Mouse (Mus musculus): ENCODE measurements around the gene Apom. TPM values are rescaled to one million over a fixed set of nuclear protein-coding genes. Genes with fewer than 3 reads are reported as not detected.
"Not testable (repeated sequence)": the region's sequence is repeated elsewhere in the genome, so short reads cannot be mapped to it uniquely, and the experiment has no call there.

The Apom gene
- total RNA-seq, 1 experiment, result 10.0 TPM

DNA sequence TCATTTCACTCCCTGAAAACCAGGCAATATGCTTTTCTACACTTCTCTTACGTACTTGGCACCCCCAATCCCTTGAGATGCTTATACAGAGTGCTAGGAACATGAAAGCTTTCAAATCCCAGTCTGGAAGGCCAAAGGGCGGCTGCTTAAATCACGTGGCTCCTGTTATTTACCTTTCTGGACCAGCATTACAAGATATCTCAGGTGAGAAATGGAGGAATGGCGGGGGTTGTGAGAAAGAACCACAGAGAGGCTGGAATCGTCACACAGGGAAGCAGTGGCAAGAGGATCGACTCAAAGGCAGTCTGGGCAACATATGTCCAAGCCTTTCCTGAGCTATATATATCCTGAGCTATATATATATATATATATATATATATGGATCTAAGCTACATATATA lies 6.3 kb downstream of the Apom start:
- Histone ChIP-seq H3K36me3 (ENCODE audit: control insufficient read depth, insufficient read depth, low read length, poor library complexity, severe bottlenecking) (peaks cover 10% of the 10 kb centered on the region; the same call in 1 of the 2 replicates), H3K9ac (ENCODE audit: insufficient read depth, low read depth, low read length, poor library complexity, severe bottlenecking) (no peak overlapping the region), H3K9me3 (ENCODE audit: control insufficient read depth, insufficient read depth, low read depth, low read length) (no peaks in the 10 kb centered on the region), H3K4me3 (ENCODE audit: insufficient read depth in 1 of 2, low read depth in 1 of 2, low read length in 2 of 2, poor library complexity in 1 of 2, severe bottlenecking in 1 of 2) (peak overlapping the region in 1 of 2 experiments; percentile 76; a peak in 1 of 4 replicates), H3K27ac (ENCODE audit: insufficient read depth, low read depth, low read length, poor library complexity, severe bottlenecking) (no peak overlapping the region), H3K4me1 (ENCODE audit: control insufficient read depth in 2 of 2, insufficient read depth in 2 of 2, low read length in 2 of 2, poor library complexity in 1 of 2) (peaks cover 0 to 4% of the 10 kb centered on the region in 2 experiments; a peak in 1 of 4 replicates)
- in situ Hi-C loops (cut with MboI; ENCODE audit: low sequenced_read_pairs in 2 of 2, unreplicated experiment in 2 of 2), result no loop called here
- DNase-seq (ENCODE audit: low read depth, low spot score), result no peak
- no peak for TF ChIP-seq ZC3H11A (IDR thresholded peaks at IDR 0.05; ENCODE audit: borderline replicate concordance, low read depth, low read length)
- no peak for TF ChIP-seq MAFK (IDR thresholded peaks at IDR 0.05; ENCODE audit: insufficient read depth, low read depth, low read length)
- no peak for TF ChIP-seq CHD2 (IDR thresholded peaks at IDR 0.05; ENCODE audit: low read depth, low read length)
- no peak for TF ChIP-seq HCFC1 (IDR thresholded peaks at IDR 0.05; ENCODE audit: borderline replicate concordance, insufficient read depth, low read length)
- no peak for TF ChIP-seq ZNF384 (IDR thresholded peaks at IDR 0.05; ENCODE audit: low read depth, low read length)

DNA sequence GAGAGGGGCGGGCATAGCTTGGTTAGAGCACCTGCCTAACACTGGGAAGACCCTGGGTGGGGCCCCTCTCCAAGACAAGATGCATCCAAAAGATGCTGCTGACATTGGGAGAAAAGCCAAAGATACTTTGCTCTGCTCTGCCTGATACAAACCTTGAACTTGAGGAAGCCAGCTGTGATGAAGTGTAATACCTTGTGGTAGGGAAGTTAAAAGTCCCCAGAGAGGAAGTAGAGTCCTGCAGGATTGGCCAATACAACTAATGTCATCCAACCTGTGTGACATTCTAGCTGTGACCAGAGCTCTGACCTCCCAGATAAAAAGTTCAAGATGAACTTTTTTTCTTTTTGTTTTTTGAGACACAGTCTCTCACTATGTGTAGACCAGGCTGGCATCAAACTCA lies 6.8 kb downstream of the Apom start:
- Histone ChIP-seq H3K27ac (ENCODE audit: insufficient read depth, low read depth, low read length, poor library complexity, severe bottlenecking) (no peak overlapping the region), H3K4me1 (ENCODE audit: control insufficient read depth in 2 of 2, insufficient read depth in 2 of 2, low read length in 2 of 2, poor library complexity in 1 of 2) (peaks cover 0 to 4% of the 10 kb centered on the region in 2 experiments; a peak in 1 of 4 replicates), H3K9ac (ENCODE audit: insufficient read depth, low read depth, low read length, poor library complexity, severe bottlenecking) (no peak overlapping the region), H3K36me3 (ENCODE audit: control insufficient read depth, insufficient read depth, low read length, poor library complexity, severe bottlenecking) (peaks cover 10% of the 10 kb centered on the region; the same call in 1 of the 2 replicates), H3K9me3 (ENCODE audit: control insufficient read depth, insufficient read depth, low read depth, low read length) (no peaks in the 10 kb centered on the region), H3K4me3 (ENCODE audit: insufficient read depth in 1 of 2, low read depth in 1 of 2, low read length in 2 of 2, poor library complexity in 1 of 2, severe bottlenecking in 1 of 2) (no peak overlapping the region)
- in situ Hi-C loops (cut with MboI; ENCODE audit: low sequenced_read_pairs in 2 of 2, unreplicated experiment in 2 of 2), result no loop called here
- DNase-seq (ENCODE audit: low read depth, low spot score), result no peak
- TF ChIP-seq ZNF384 (IDR thresholded peaks at IDR 0.05; ENCODE audit: low read depth, low read length), result no peak
- no peak for TF ChIP-seq HCFC1 (IDR thresholded peaks at IDR 0.05; ENCODE audit: borderline replicate concordance, insufficient read depth, low read length)

DNA sequence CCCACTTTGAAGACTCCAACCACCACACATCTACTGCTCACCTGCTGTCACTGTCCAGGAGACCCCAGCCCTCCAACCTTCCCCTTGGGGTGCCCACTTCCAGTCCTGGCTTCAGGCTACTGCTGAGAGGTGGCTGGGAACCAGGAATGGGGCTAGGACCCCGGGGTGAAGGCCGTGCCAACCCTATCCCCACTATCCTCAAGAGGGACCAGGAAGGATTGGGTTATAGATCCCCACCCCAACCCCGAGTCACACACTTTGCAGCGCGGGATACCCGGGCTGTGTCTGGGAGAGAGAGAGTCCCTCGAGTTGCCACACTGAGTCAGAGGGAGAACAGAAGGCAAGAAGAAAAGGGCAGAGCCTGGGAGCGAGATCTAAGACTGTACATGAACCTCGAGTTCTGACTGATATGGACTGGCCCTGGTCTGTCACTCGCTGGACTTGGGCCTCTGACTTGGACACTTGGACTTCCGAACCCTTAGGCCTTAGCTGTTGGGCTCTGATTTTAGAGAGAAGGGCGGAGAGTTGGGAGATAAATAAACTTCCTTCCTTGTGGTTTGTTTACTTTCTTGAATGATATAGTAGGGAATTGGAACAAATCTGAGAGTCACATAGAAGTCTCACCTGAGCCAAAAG lies 7.5 kb downstream of the Apom start:
- not testable (repeated sequence) for H3K9ac ChIP-seq (ENCODE audit: insufficient read depth, low read depth, low read length, poor library complexity, severe bottlenecking); H3K9me3 ChIP-seq (ENCODE audit: control insufficient read depth, insufficient read depth, low read depth, low read length); H3K4me1 ChIP-seq (ENCODE audit: control insufficient read depth in 2 of 2, insufficient read depth in 2 of 2, low read length in 2 of 2, poor library complexity in 1 of 2); H3K27ac ChIP-seq (ENCODE audit: insufficient read depth, low read depth, low read length, poor library complexity, severe bottlenecking); DNase-seq (ENCODE audit: low read depth, low spot score); H3K4me3 ChIP-seq (ENCODE audit: insufficient read depth in 1 of 2, low read depth in 1 of 2, low read length in 2 of 2, poor library complexity in 1 of 2, severe bottlenecking in 1 of 2)
- in situ Hi-C loops (cut with MboI; ENCODE audit: low sequenced_read_pairs in 2 of 2, unreplicated experiment in 2 of 2), result loop anchor here in 1 of 2 experiments (25.0 kb wide), 1 partner anchor 112 kb away; the partner anchor contains the start of genes Vars and Vwa7
- peaks cover 13% of the 10 kb centered on the region; the same call in 1 of the 2 replicates for H3K36me3 ChIP-seq (ENCODE audit: control insufficient read depth, insufficient read depth, low read length, poor library complexity, severe bottlenecking)

DNA sequence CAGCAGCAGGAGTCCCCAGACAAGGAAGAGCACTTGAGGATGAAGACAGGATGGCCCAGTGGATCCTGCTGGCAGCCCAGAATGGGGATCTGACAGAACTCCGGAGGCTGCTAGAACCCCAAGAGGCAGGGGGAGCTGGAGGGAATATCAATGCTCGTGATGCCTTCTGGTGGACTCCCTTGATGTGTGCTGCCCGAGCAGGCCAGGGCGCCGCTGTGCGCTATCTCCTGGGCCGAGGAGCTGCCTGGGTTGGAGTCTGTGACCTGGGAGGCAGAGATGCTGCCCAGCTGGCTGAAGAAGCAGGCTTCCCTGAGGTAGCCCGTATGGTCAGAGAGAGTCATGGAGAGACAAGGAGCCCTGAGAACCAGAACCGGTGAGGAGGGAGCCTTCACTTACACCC lies 8.6 kb downstream of the Apom start:
- in situ Hi-C loops (cut with MboI; ENCODE audit: low sequenced_read_pairs in 2 of 2, unreplicated experiment in 2 of 2), result loop anchor here in 1 of 2 experiments (25.0 kb wide), 1 partner anchor 111 kb away; the partner anchor contains the start of genes Vars and Vwa7

DNA sequence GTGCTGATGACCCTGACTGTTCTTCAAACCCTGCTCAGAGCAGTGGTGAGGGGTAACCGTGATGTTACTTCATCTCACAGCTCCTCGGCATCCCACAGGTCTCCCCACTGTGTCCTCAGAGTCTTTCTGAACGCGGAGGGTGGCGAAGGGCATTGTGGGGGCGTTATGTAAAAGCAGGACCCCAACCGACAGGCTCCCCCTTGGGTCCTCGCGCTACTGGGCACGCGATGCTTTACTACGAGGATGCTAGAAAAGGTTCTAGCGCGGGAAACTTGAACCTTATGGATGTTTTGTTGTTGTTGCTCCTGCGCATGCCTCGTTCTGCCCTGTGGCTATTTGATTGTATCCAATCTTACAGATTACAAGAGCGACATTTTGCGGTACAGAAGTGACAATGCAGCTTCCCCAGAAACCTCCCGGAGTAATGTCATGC lies 10.0 kb downstream of the Apom start, which contains the start of gene Csnk2b:
Gene Csnk2b, minus strand, starts transcription at position 183 of the 433 bp plus-strand sequence.
- Histone ChIP-seq H3K9ac (ENCODE audit: insufficient read depth, low read depth, low read length, poor library complexity, severe bottlenecking) (peak within 1 kb of the TSS; percentile 97), H3K36me3 (ENCODE audit: control insufficient read depth, insufficient read depth, low read length, poor library complexity, severe bottlenecking) (peaks cover 28% of the 10 kb centered on the region), H3K4me1 (ENCODE audit: control insufficient read depth in 2 of 2, insufficient read depth in 2 of 2, low read length in 2 of 2, poor library complexity in 1 of 2) (peaks cover 0 to 7% of the 10 kb centered on the region in 2 experiments; a peak in 2 of 4 replicates), H3K9me3 (ENCODE audit: control insufficient read depth, insufficient read depth, low read depth, low read length) (no peaks in the 10 kb centered on the region), H3K4me3 (ENCODE audit: insufficient read depth in 1 of 2, low read depth in 1 of 2, low read length in 2 of 2, poor library complexity in 1 of 2, severe bottlenecking in 1 of 2) (peak within 1 kb of the TSS; percentile 92 to 98), H3K27ac (ENCODE audit: insufficient read depth, low read depth, low read length, poor library complexity, severe bottlenecking) (peak within 1 kb of the TSS; percentile 74)
- no peak for TF ChIP-seq MAFK (IDR thresholded peaks at IDR 0.05; ENCODE audit: insufficient read depth, low read depth, low read length)
- TF ChIP-seq ZC3H11A (IDR thresholded peaks at IDR 0.05; ENCODE audit: borderline replicate concordance, low read depth, low read length), result 0 out of 2 replicates have a peak, but pooled peaks have one; percentile 11
- TF ChIP-seq HCFC1 (IDR thresholded peaks at IDR 0.05; ENCODE audit: borderline replicate concordance, insufficient read depth, low read length), result no peak
- peak; percentile 40 for DNase-seq (ENCODE audit: low read depth, low spot score)
- in situ Hi-C loops (cut with MboI; ENCODE audit: low sequenced_read_pairs in 2 of 2, unreplicated experiment in 2 of 2), result loop anchor here in 1 of 2 experiments (25.0 kb wide), 1 partner anchor 110 kb away; the partner anchor contains the start of genes Vars and Vwa7

More for the DNA sequence above, 8.6 kb downstream of the Apom start:
- not testable (repeated sequence) for H3K9ac ChIP-seq (ENCODE audit: insufficient read depth, low read depth, low read length, poor library complexity, severe bottlenecking); DNase-seq (ENCODE audit: low read depth, low spot score); H3K4me3 ChIP-seq (ENCODE audit: insufficient read depth in 1 of 2, low read depth in 1 of 2, low read length in 2 of 2, poor library complexity in 1 of 2, severe bottlenecking in 1 of 2); H3K4me1 ChIP-seq (ENCODE audit: control insufficient read depth in 2 of 2, insufficient read depth in 2 of 2, low read length in 2 of 2, poor library complexity in 1 of 2); H3K27ac ChIP-seq (ENCODE audit: insufficient read depth, low read depth, low read length, poor library complexity, severe bottlenecking); H3K9me3 ChIP-seq (ENCODE audit: control insufficient read depth, insufficient read depth, low read depth, low read length)
- peaks cover 18% of the 10 kb centered on the region for H3K36me3 ChIP-seq (ENCODE audit: control insufficient read depth, insufficient read depth, low read length, poor library complexity, severe bottlenecking)

Data from ES-E14 (cell line).